29 mouse cellular contexts compared by ENCODE assay signal in genomic region chr9:44420280-44420898, GRCm38 (mm10). TPM values are rescaled to one million over a fixed set of nuclear protein-coding genes. Genes with fewer than 3 reads are reported as not detected.
DNase-seq lines count a peak whose midpoint lies in the region; ATAC-seq and TF ChIP-seq lines count a peak whose summit lies in the region.
"Had no signal": no experiment of that assay in that cellular context is flagged by ENCODE, and none has a peak within 500 bp of the region (broad histone marks: within the 10 kb centered on the region; RNA-seq: fewer than 3 reads in every experiment).

No protein-coding gene starts in this region.

- H3K9ac ChIP-seq in CH12.LX (ENCODE audit: insufficient read depth, low read depth) = peak overlapping the region; percentile 9; the same call in 1 of the 2 replicates
- H3K9ac ChIP-seq: embryonic facial prominence, embryonic 12.5 days; heart, embryonic 12.5 days; hindbrain, embryonic 14.5 days; intestine, embryonic 15.5 days had no signal

- H3K4me1 ChIP-seq in CH12.LX (ENCODE audit: control insufficient read depth in 1 of 2, insufficient read depth in 2 of 2) (peaks cover 4 to 41% of the 10 kb centered on the region in 2 experiments; a peak in 3 of 4 replicates), G1E (ENCODE audit: insufficient read depth, low read depth, low read length) (peaks cover 36% of the 10 kb centered on the region)
- no peaks in the 10 kb centered on the region for H3K4me1 ChIP-seq in cerebellum, adult 2 months (ENCODE audit: control insufficient read depth, insufficient read depth, low read length)
- H3K4me1 ChIP-seq: intestine, embryonic 15.5 days had no signal

- H3K4me2 ChIP-seq in CH12.LX (ENCODE audit: insufficient read depth, low read depth, poor library complexity, severe bottlenecking) = peak overlapping the region; percentile 42
- H3K4me2 ChIP-seq: embryonic facial prominence, embryonic 12.5 days; heart, embryonic 12.5 days; hindbrain, embryonic 14.5 days; intestine, embryonic 15.5 days had no signal

- no peak for ATAC-seq in G1E (ENCODE audit: extremely low read depth, insufficient number of reproducible peaks, low FRiP score, poor library complexity, severe bottlenecking)
- peak; percentile 24 for ATAC-seq in megakaryocyte progenitor cell, adult 5-6 weeks (replicated peaks; ENCODE audit: poor library complexity)
- ATAC-seq: CD4-positive, CD25-positive, alpha-beta regulatory T cell, adult 4 months; forebrain, embryonic 16.5 days; intestine, embryonic 15.5 days had no signal

- H3K27ac ChIP-seq in CH12.LX (ENCODE audit: insufficient read depth, low read depth) = no peak overlapping the region
- H3K27ac ChIP-seq in cerebellum, adult 2 months (ENCODE audit: insufficient read depth, low read length) = no peak overlapping the region
- H3K27ac ChIP-seq: embryonic facial prominence, embryonic 12.5 days; heart, adult 2 months; hindbrain, embryonic 10.5 days; hindbrain, embryonic 14.5 days; intestine, embryonic 15.5 days had no signal

- 66% methylated on average over 5 of the region's 5 CpGs for WGBS in cerebellum, adult 2 months

- no peak for TF ChIP-seq RAD21 in CH12.LX (IDR thresholded peaks at IDR 0.05; ENCODE audit: low read depth, low read length)

- TF ChIP-seq EP300 in CH12.LX (IDR thresholded peaks at IDR 0.05; ENCODE audit: low read length) = no peak

- H3K27me3 ChIP-seq in CH12.LX (replicated peaks) = no peaks in the 10 kb centered on the region
- peaks cover 5% of the 10 kb centered on the region; the same call in 1 of the 2 replicates for H3K27me3 ChIP-seq in G1E (ENCODE audit: insufficient read depth, low read length)
- H3K27me3 ChIP-seq in cerebellum, adult 2 months (ENCODE audit: control insufficient read depth, insufficient read depth, low read length) = no peaks in the 10 kb centered on the region
- H3K27me3 ChIP-seq: embryonic facial prominence, embryonic 12.5 days; heart, embryonic 12.5 days; intestine, embryonic 15.5 days had no signal

- in situ Hi-C loops in CH12.LX (cut with MboI; ENCODE audit: low pct_ligation_motif_present, low pct_unique_long_range_greater_than_20kb, low sequenced_read_pairs) = no loop called here

- dilution Hi-C loops in CH12.LX (cut with MboI; ENCODE audit: extremely low pct_ligation_motif_present, extremely low pct_unique_long_range_greater_than_20kb, low sequenced_read_pairs) = no loop called here

- H3K36me3 ChIP-seq in CH12.LX (replicated peaks in 1 of 2; ENCODE audit: control insufficient read depth in 1 of 2, insufficient read depth in 1 of 2, low read length in 1 of 2) = peaks cover 5 to 40% of the 10 kb centered on the region in 2 experiments
- H3K36me3 ChIP-seq in G1E (replicated peaks) = peaks cover 13% of the 10 kb centered on the region
- H3K36me3 ChIP-seq: embryonic facial prominence, embryonic 12.5 days; intestine, embryonic 15.5 days had no signal

- no peaks in the 10 kb centered on the region; the same call in 1 of the 2 replicates for H3K79me2 ChIP-seq in CH12.LX (replicated peaks; ENCODE audit: control insufficient read depth, extremely low read depth, insufficient read depth, poor library complexity, severe bottlenecking)

- peak overlapping the region in 2 of 3 experiments; percentile 35 to 66 for H3K4me3 ChIP-seq in CH12.LX (replicated peaks in 1 of 3; ENCODE audit: low read depth in 2 of 3, low read length in 2 of 3, poor library complexity in 1 of 3)
- H3K4me3 ChIP-seq in G1E (ENCODE audit: low read depth, low read length) = no peak overlapping the region
- no peak overlapping the region for H3K4me3 ChIP-seq in cerebellum, adult 2 months (replicated peaks; ENCODE audit: insufficient read depth, low read depth, low read length)
- H3K4me3 ChIP-seq: embryonic facial prominence, embryonic 12.5 days; heart, adult 2 months; heart, embryonic 12.5 days; hindbrain, embryonic 10.5 days; intestine, embryonic 15.5 days had no signal

- DNase-seq in CH12.LX (ENCODE audit: extremely low read depth) (peak; percentile 96), G1E (ENCODE audit: low spot score) (peak; percentile 49), ZHBTc4 (ENCODE audit: low read depth, low spot score) (peak; percentile 82)
- DNase-seq in urinary bladder, adult 18-20 months (ENCODE audit: low spot score in 2 of 2) = no peak
- DNase-seq in cerebellum, adult 2 months = no peak
- no peak for DNase-seq in ovary, postnatal 36 days (ENCODE audit: low spot score)
- DNase-seq in urinary bladder, postnatal 4 days (ENCODE audit: low spot score in 2 of 2) = no peak
- DNase-seq: adrenal gland, adult 8-10 months; adrenal gland, postnatal 36 days; cerebellum, adult 8-10 months; cerebellum, postnatal 14 days; gastrocnemius, postnatal 10 days; heart, adult 2 months; kidney, adult 18-20 months had no signal

- H3K9me3 ChIP-seq in CH12.LX (replicated peaks; ENCODE audit: low read length) (no peaks in the 10 kb centered on the region), G1E (replicated peaks) (peaks cover 3% of the 10 kb centered on the region; the same call in 1 of the 2 replicates)
- H3K9me3 ChIP-seq: embryonic facial prominence, embryonic 12.5 days; heart, embryonic 12.5 days; intestine, embryonic 15.5 days had no signal

- peak; percentile 73 for TF ChIP-seq POLR2A in CH12.LX (IDR thresholded peaks at IDR 0.05; ENCODE audit: low read depth, low read length)
- no peak for TF ChIP-seq POLR2A in cerebellum, adult 2 months (IDR thresholded peaks at IDR 0.05; ENCODE audit: borderline replicate concordance, insufficient read depth, low read length)

- TF ChIP-seq CTCF in CH12.LX (conservative IDR thresholded peaks at IDR 0.05 in 1 of 2, IDR thresholded peaks at IDR 0.05 in 1 of 2; ENCODE audit: low read depth in 2 of 2, low read length in 2 of 2) = no peak
- TF ChIP-seq CTCF in G1E (IDR thresholded peaks at IDR 0.05; ENCODE audit: low read depth, low read length) = no peak
- no peak for TF ChIP-seq CTCF in cerebellum, adult 2 months (IDR thresholded peaks at IDR 0.05; ENCODE audit: borderline replicate concordance, insufficient read depth, low read depth, low read length)

TF ChIP-seq in CH12.LX, 34 proteins besides CTCF, POLR2A, EP300 and RAD21 (continues in another document):
- TF ChIP-seq CHD1 (IDR thresholded peaks at IDR 0.05; ENCODE audit: low read depth, low read length) (no peak), MEF2A (IDR thresholded peaks at IDR 0.05; ENCODE audit: borderline replicate concordance, low read depth, low read length) (no peak), USF1 (IDR thresholded peaks at IDR 0.05; ENCODE audit: low read depth, low read length) (no peak), RCOR1 (conservative IDR thresholded peaks at IDR 0.05; ENCODE audit: low read depth, low read length) (0 out of 2 replicates have a peak, but pooled peaks have one; percentile 52), MYC (IDR thresholded peaks at IDR 0.05; ENCODE audit: low read depth, low read length) (peak; percentile 97), TCF12 (IDR thresholded peaks at IDR 0.05; ENCODE audit: low read depth, low read length) (peak; percentile 48), E2F4 (IDR thresholded peaks at IDR 0.05; ENCODE audit: insufficient replicate concordance, low read depth, low read length) (no peak), KAT2A (IDR thresholded peaks at IDR 0.05; ENCODE audit: insufficient replicate concordance, low read length) (0 out of 2 replicates have a peak, but pooled peaks have one; percentile 55)

RNA-seq across cellular contexts. Expression of gene Ccdc84, which starts 2.0 kb away (rescaled TPM):
- total RNA-seq in CH12.LX (2012; rRNA removed) = 25.4 and 30.4 TPM in 2 replicates
- 21.7 and 26.0 TPM in 2 replicates for total RNA-seq in CH12.LX (2014; rRNA removed)
- 16.5 and 18.3 TPM in 2 replicates for polyA plus RNA-seq in CH12.LX (2012; ENCODE audit: insufficient read length, low read depth)
- total RNA-seq in G1E (2014; fragmentation: Nextera tagmentation) = 32.2 and 34.4 TPM in 2 replicates
- 23.7 and 25.1 TPM in 2 replicates for total RNA-seq in G1E (2017)
- 10.2 and 10.4 TPM in 2 replicates for polyA plus RNA-seq in G1E (2012)
- 28.0 and 33.1 TPM in 2 replicates for total RNA-seq in megakaryocyte progenitor cell, adult 5-6 weeks (2015)
- 26.4 and 26.7 TPM in 2 replicates for total RNA-seq in megakaryocyte progenitor cell, adult 5-6 weeks (2017)
- polyA plus RNA-seq in cerebellum, adult 2 months (2012; rRNA removed) = 50.1 and 53.2 TPM in 2 replicates

RNA-seq across cellular contexts. Expression of gene Trappc4, which starts 13.0 kb away (rescaled TPM):
- total RNA-seq in CH12.LX (2012; rRNA removed) = 81.3 and 88.2 TPM in 2 replicates
- 125 and 135 TPM in 2 replicates for total RNA-seq in CH12.LX (2014; rRNA removed)
- 55.9 and 69.2 TPM in 2 replicates for polyA plus RNA-seq in CH12.LX (2012; ENCODE audit: insufficient read length, low read depth)
- 31.8 and 52.9 TPM in 2 replicates for total RNA-seq in G1E (2014; fragmentation: Nextera tagmentation)
- total RNA-seq in G1E (2017) = 69.1 and 71.4 TPM in 2 replicates
- 6.3 and 9.6 TPM in 2 replicates for polyA plus RNA-seq in G1E (2012)
- 88.4 and 90.5 TPM in 2 replicates for total RNA-seq in megakaryocyte progenitor cell, adult 5-6 weeks (2015)
- total RNA-seq in megakaryocyte progenitor cell, adult 5-6 weeks (2017) = 25.6 and 26.0 TPM in 2 replicates
- polyA plus RNA-seq in cerebellum, adult 2 months (2012; rRNA removed) = 97.9 and 103 TPM in 2 replicates

RNA-seq across cellular contexts. Expression of gene Rps25, which starts 13.4 kb away (rescaled TPM):
- total RNA-seq in CH12.LX (2012; rRNA removed) (2,535 and 3,076 TPM in 2 replicates), CH12.LX (2014; rRNA removed) (3,131 and 3,378 TPM in 2 replicates), G1E (2014; fragmentation: Nextera tagmentation) (661 and 718 TPM in 2 replicates), G1E (2017) (2,498 and 2,521 TPM in 2 replicates)
- polyA plus RNA-seq in CH12.LX (2012; ENCODE audit: insufficient read length, low read depth) (2,547 and 3,250 TPM in 2 replicates), G1E (2012) (230 and 272 TPM in 2 replicates)
- total RNA-seq in megakaryocyte progenitor cell, adult 5-6 weeks (2015) = 3,273 and 3,407 TPM in 2 replicates
- 2,047 and 2,155 TPM in 2 replicates for total RNA-seq in megakaryocyte progenitor cell, adult 5-6 weeks (2017)
- polyA plus RNA-seq in cerebellum, adult 2 months (2012; rRNA removed) = 434 and 456 TPM in 2 replicates

RNA-seq across cellular contexts. Expression of gene Foxr1, which starts 20.5 kb away (rescaled TPM):
- 0.08 and 0.21 TPM in 2 replicates for total RNA-seq in CH12.LX (2012; rRNA removed)
- not detected in 2 replicates for total RNA-seq in CH12.LX (2014; rRNA removed)
- polyA plus RNA-seq in CH12.LX (2012; ENCODE audit: insufficient read length, low read depth) = 1.4 and 1.5 TPM in 2 replicates
- not detected in 2 replicates for total RNA-seq in G1E (2014; fragmentation: Nextera tagmentation)
- 0.11 TPM in 1 of 2 replicates, not detected in the other for total RNA-seq in G1E (2017)
- not detected in 2 replicates for polyA plus RNA-seq in G1E (2012)
- total RNA-seq in megakaryocyte progenitor cell, adult 5-6 weeks (2015) = not detected in 2 replicates
- total RNA-seq in megakaryocyte progenitor cell, adult 5-6 weeks (2017) = not detected in 2 replicates
- polyA plus RNA-seq in cerebellum, adult 2 months (2012; rRNA removed) = not detected in 2 replicates
- total RNA-seq: adrenal gland, adult 8-10 months; adrenal gland, postnatal 36 days; gastrocnemius, postnatal 10 days; gastrocnemius, postnatal 4 days; heart, adult 2 months; heart, postnatal 25 days had no signal
- polyA plus RNA-seq: brain, embryonic 14.5 days; embryonic facial prominence, embryonic 12.5 days; forebrain, embryonic 11.5 days; forebrain, embryonic 16.5 days; frontal cortex, adult 2 months; heart, adult 2 months; heart, embryonic 12.5 days; heart, embryonic 16.5 days; hindbrain, embryonic 10.5 days; hindbrain, embryonic 14.5 days; intestine, embryonic 15.5 days; kidney, embryonic 14.5 days had no signal

RNA-seq across cellular contexts. Expression of gene Slc37a4, which starts 23.7 kb away (rescaled TPM):
- total RNA-seq in CH12.LX (2012; rRNA removed) = 13.8 and 25.5 TPM in 2 replicates
- 29.9 and 38.7 TPM in 2 replicates for total RNA-seq in CH12.LX (2014; rRNA removed)
- 10.3 and 11.7 TPM in 2 replicates for polyA plus RNA-seq in CH12.LX (2012; ENCODE audit: insufficient read length, low read depth)
- 10.0 and 16.0 TPM in 2 replicates for total RNA-seq in G1E (2014; fragmentation: Nextera tagmentation)
- total RNA-seq in G1E (2017) = 24.4 and 31.7 TPM in 2 replicates
- 10.4 and 11.8 TPM in 2 replicates for polyA plus RNA-seq in G1E (2012)
- 28.8 and 30.6 TPM in 2 replicates for total RNA-seq in megakaryocyte progenitor cell, adult 5-6 weeks (2015)
- 24.9 and 40.9 TPM in 2 replicates for total RNA-seq in megakaryocyte progenitor cell, adult 5-6 weeks (2017)
- 49.8 and 52.2 TPM in 2 replicates for polyA plus RNA-seq in cerebellum, adult 2 months (2012; rRNA removed)

Comparison
In these comparisons a context has a peak if more than half of its experiments do, and no peak if none do; other contexts are left out.
1. DNase-seq: peak in CH12.LX (single experiment), G1E (single experiment) and ZHBTc4 (single experiment); none in urinary bladder, adult 18-20 months (0 of 2), cerebellum, adult 2 months (0 of 2), ovary, postnatal 36 days (single experiment) and urinary bladder, postnatal 4 days (0 of 2).
2. H3K4me3 ChIP-seq: peak in CH12.LX (2 of 3); none in G1E (single experiment) and cerebellum, adult 2 months (single experiment).